Mouse (Mus musculus) MEL (cell line): Measurements from ENCODE around the gene Acaa1a. TPM values are rescaled to one million over a fixed set of nuclear protein-coding genes. Genes with fewer than 3 reads are reported as not detected.
"Not testable (repeated sequence)": the region's sequence is repeated elsewhere in the genome, so short reads cannot be mapped to it uniquely, and the experiment has no call there.

ENCODE experiments used
- DNase-seq: peaks from one replicate; pipeline ENCODE4 v3.0.0; 2011; ENCODE audit warnings: low read depth, low spot score
- H3K27ac ChIP-seq: 2 replicates; pipeline ENCODE4 v1.5.1; 2012; ENCODE audit warnings: low read depth, mild to moderate bottlenecking, control low read depth, low read length, moderate library complexity; ENCODE audit not compliant: control insufficient read depth
- H3K27me3 ChIP-seq, 2 experiments: fragments of 150-350 bp in 1 of 2; sonication (generic) in 1 of 2; 2 replicates each; pipeline ENCODE4 v1.6.1; 2012; ENCODE audit warnings: low read length in 2 of 2, mild to moderate bottlenecking in 2 of 2, improper control_type of control experiment in 1 of 2, moderate library complexity in 1 of 2; ENCODE audit not compliant: insufficient read depth in 2 of 2, control insufficient read depth in 1 of 2
- H3K36me3 ChIP-seq, 2 experiments: 2 replicates each; pipeline ENCODE4 v1.6.1; 2012 to 2014; ENCODE audit warnings: low read length in 2 of 2, improper control_type of control experiment in 1 of 2, inconsistent platforms in 1 of 2, mild to moderate bottlenecking in 1 of 2; ENCODE audit not compliant: insufficient read depth in 2 of 2, control insufficient read depth in 1 of 2
- H3K4me1 ChIP-seq, 2 experiments: fragments of 150-350 bp in 1 of 2; sonication (generic) in 1 of 2; 2 replicates each; pipeline ENCODE4 v1.6.1; 2012; ENCODE audit warnings: low read length in 2 of 2, improper control_type of control experiment in 1 of 2, mild to moderate bottlenecking in 1 of 2; ENCODE audit not compliant: insufficient read depth in 2 of 2, control insufficient read depth in 1 of 2
- H3K4me3 ChIP-seq, 2 experiments: fragments of 150-350 bp in 1 of 2; sonication (generic) in 1 of 2; 2 replicates each; pipeline ENCODE4 v1.5.1; 2012; ENCODE audit warnings: low read depth in 2 of 2, low read length in 2 of 2, mild to moderate bottlenecking in 2 of 2, moderate library complexity in 2 of 2, control low read depth in 1 of 2, improper control_type of control experiment in 1 of 2; ENCODE audit not compliant: control insufficient read depth in 1 of 2, insufficient read depth in 1 of 2
- H3K79me2 ChIP-seq: 2 replicates; pipeline ENCODE4 v1.6.1; 2012; ENCODE audit warnings: mild to moderate bottlenecking, low read length, moderate library complexity; ENCODE audit not compliant: control insufficient read depth, poor library complexity, insufficient read depth
- H3K9ac ChIP-seq: 2 replicates; pipeline ENCODE4 v1.6.1; 2012; ENCODE audit warnings: low read depth, mild to moderate bottlenecking, control low read depth, low read length, moderate library complexity; ENCODE audit not compliant: control insufficient read depth, poor library complexity, severe bottlenecking
- H3K9me3 ChIP-seq: fragments of 150-350 bp; sonication (generic); replicated peaks from 2 replicates; pipeline ENCODE4 v1.6.1; 2012; ENCODE audit warnings: mild to moderate bottlenecking, low read length, improper control_type of control experiment, moderate library complexity; ENCODE audit not compliant: insufficient read depth
- CHD1 ChIP-seq: IDR thresholded peaks from 2 replicates; pipeline ENCODE4 v1.6.1; 2012; ENCODE audit warnings: low read depth, mild to moderate bottlenecking, inconsistent platforms, low read length, improper control_type of control experiment
- CTCF ChIP-seq, 3 experiments: IDR thresholded peaks in 2 of 3; conservative IDR thresholded peaks in 1 of 3; 2 replicates each; pipeline ENCODE4 v1.5.1; 2011 to 2012; ENCODE audit warnings: low read length in 3 of 3, low read depth in 2 of 3, mild to moderate bottlenecking in 2 of 3, improper control_type of control experiment in 1 of 3, inconsistent platforms in 1 of 3, mixed read lengths in 1 of 3, moderate library complexity in 1 of 3; ENCODE audit not compliant: control insufficient read depth in 1 of 3, insufficient read depth in 1 of 3, poor library complexity in 1 of 3, severe bottlenecking in 1 of 3
- ELF1 ChIP-seq: IDR thresholded peaks from 2 replicates; pipeline ENCODE4 v1.6.1; 2014; ENCODE audit warnings: low read depth, mild to moderate bottlenecking, inconsistent platforms, low read length, improper control_type of control experiment, moderate library complexity
- ETS1 ChIP-seq: IDR thresholded peaks from 2 replicates; pipeline ENCODE4 v1.6.1; 2012; ENCODE audit warnings: low read depth, mild to moderate bottlenecking, inconsistent platforms, low read length, improper control_type of control experiment, moderate library complexity
- HCFC1 ChIP-seq: IDR thresholded peaks from 2 replicates; pipeline ENCODE4 v1.6.1; 2012; ENCODE audit warnings: low read depth, mild to moderate bottlenecking, inconsistent platforms, low read length, improper control_type of control experiment, moderate library complexity
- KAT2A ChIP-seq: conservative IDR thresholded peaks from 2 replicates; pipeline ENCODE4 v1.6.1; 2012; ENCODE audit warnings: low read depth, low read length, improper control_type of control experiment, inconsistent platforms
- MAFK ChIP-seq: IDR thresholded peaks from 2 replicates; pipeline ENCODE4 v1.6.1; 2011; ENCODE audit warnings: low read depth, mild to moderate bottlenecking, low read length, improper control_type of control experiment, borderline replicate concordance
- MAZ ChIP-seq: IDR thresholded peaks from 2 replicates; pipeline ENCODE4 v1.6.1; 2012; ENCODE audit warnings: low read depth, mild to moderate bottlenecking, inconsistent platforms, low read length, improper control_type of control experiment
- MEF2A ChIP-seq: IDR thresholded peaks from 2 replicates; pipeline ENCODE4 v1.6.1; 2014; ENCODE audit warnings: low read depth, mild to moderate bottlenecking, inconsistent platforms, low read length, improper control_type of control experiment; ENCODE audit not compliant: poor library complexity, insufficient replicate concordance, severe bottlenecking; ENCODE audit errors: extremely low read depth
- MXI1 ChIP-seq: IDR thresholded peaks from 2 replicates; pipeline ENCODE4 v1.6.1; 2011; ENCODE audit warnings: mild to moderate bottlenecking, low read depth, low read length, improper control_type of control experiment
- MYC ChIP-seq: IDR thresholded peaks from 2 replicates; pipeline ENCODE4 v1.6.1; 2011; ENCODE audit warnings: low read depth, mild to moderate bottlenecking, low read length, improper control_type of control experiment, moderate library complexity
- NRF1 ChIP-seq: IDR thresholded peaks from 2 replicates; pipeline ENCODE4 v1.6.1; 2014; ENCODE audit warnings: low read depth, mild to moderate bottlenecking, inconsistent platforms, low read length, improper control_type of control experiment, moderate library complexity; ENCODE audit not compliant: poor library complexity, insufficient read depth, severe bottlenecking
- POLR2A ChIP-seq, 2 experiments: IDR thresholded peaks; 2 replicates each; pipeline ENCODE4 v1.6.1; 2011 to 2012; ENCODE audit warnings: low read length in 2 of 2, mild to moderate bottlenecking in 2 of 2, control low read depth in 1 of 2, improper control_type of control experiment in 1 of 2, low read depth in 1 of 2, moderate library complexity in 1 of 2; ENCODE audit not compliant: control insufficient read depth in 1 of 2, insufficient read depth in 1 of 2, poor library complexity in 1 of 2
- POLR2AphosphoS2 ChIP-seq: IDR thresholded peaks from 2 replicates; pipeline ENCODE4 v1.6.1; 2011; ENCODE audit warnings: low read length, improper control_type of control experiment
- RAD21 ChIP-seq: IDR thresholded peaks from 2 replicates; pipeline ENCODE4 v1.6.1; 2011; ENCODE audit warnings: mild to moderate bottlenecking, low read depth, low read length, improper control_type of control experiment
- SMC3 ChIP-seq: IDR thresholded peaks from 2 replicates; pipeline ENCODE4 v1.6.1; 2011; ENCODE audit warnings: low read depth, low read length, improper control_type of control experiment
- TCF12 ChIP-seq: IDR thresholded peaks from 2 replicates; pipeline ENCODE4 v1.6.1; 2014; ENCODE audit warnings: low read depth, mild to moderate bottlenecking, inconsistent platforms, low read length, improper control_type of control experiment, moderate library complexity
- ZC3H11A ChIP-seq: IDR thresholded peaks from 2 replicates; pipeline ENCODE4 v1.6.1; 2012; ENCODE audit warnings: low read depth, mild to moderate bottlenecking, inconsistent platforms, low read length, improper control_type of control experiment
- ZKSCAN1 ChIP-seq: IDR thresholded peaks from 2 replicates; pipeline ENCODE4 v1.6.1; 2012; ENCODE audit warnings: low read depth, mild to moderate bottlenecking, inconsistent platforms, low read length, improper control_type of control experiment, moderate library complexity
- ZMIZ1 ChIP-seq: IDR thresholded peaks from 2 replicates; pipeline ENCODE4 v1.6.1; 2012; ENCODE audit warnings: low read depth, mild to moderate bottlenecking, inconsistent platforms, low read length, improper control_type of control experiment, moderate library complexity
- ZNF384 ChIP-seq: IDR thresholded peaks from 2 replicates; pipeline ENCODE4 v1.6.1; 2012; ENCODE audit warnings: low read depth, mild to moderate bottlenecking, inconsistent platforms, low read length, improper control_type of control experiment
- polyA plus RNA-seq, 2 experiments: library from polyadenylated mRNA; stranded (reverse) in 1 of 2; unstranded in 1 of 2; fragments of >175 nt in 1 of 2; fragments of >200 nt in 1 of 2; gene quantifications; 2 replicates each; pipeline versions ENCODE4 v1.2.1 to v1.2.4; 2012; ENCODE audit warnings: low replicate concordance in 2 of 2, low read depth in 1 of 2; ENCODE audit not compliant: insufficient read length in 2 of 2, insufficient read depth in 1 of 2, missing spikeins in 1 of 2
- total RNA-seq: library from RNA; depleted of rRNA; stranded (reverse); fragments of 300-350 nt; gene quantifications from 2 replicates; pipeline ENCODE4 v1.2.3, GENCODE M21; 2012

Acaa1a gene
- total and polyA plus RNA-seq, 3 experiments, result 19.5 to 22.1 TPM; not detected in 1

DNA sequence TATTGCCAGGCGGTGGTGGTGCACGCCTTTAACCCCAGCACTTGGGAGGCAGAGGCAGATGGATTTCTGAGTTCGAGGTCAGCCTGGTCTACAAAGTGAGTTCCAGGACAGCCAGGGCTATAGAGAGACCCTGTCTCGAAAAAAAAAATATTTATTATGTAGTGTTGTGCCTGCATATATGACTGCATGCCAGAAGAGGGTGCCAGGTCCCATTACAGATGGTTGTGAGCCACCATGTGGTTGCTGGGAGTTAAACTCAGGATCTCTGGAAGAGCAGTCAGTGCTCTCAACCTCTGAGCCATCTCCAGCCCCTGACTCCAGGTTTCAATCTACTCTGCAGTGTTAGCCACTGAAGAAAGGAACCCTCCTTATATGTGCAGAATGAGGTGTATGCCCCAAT lies 31.3 kb downstream of the Acaa1a start:
- not testable (repeated sequence) for H3K36me3 ChIP-seq, DNase-seq, H3K79me2 ChIP-seq, H3K4me1 ChIP-seq, H3K9ac ChIP-seq, H3K27me3 ChIP-seq, H3K9me3 ChIP-seq, H3K27ac ChIP-seq, H3K4me3 ChIP-seq
- TF ChIP-seq CTCF (IDR thresholded peaks at IDR 0.05 in 2 of 3, conservative IDR thresholded peaks at IDR 0.05 in 1 of 3; ENCODE audit: control insufficient read depth in 1 of 3, insufficient read depth in 1 of 3, low read depth in 2 of 3, low read length in 3 of 3, poor library complexity in 1 of 3, severe bottlenecking in 1 of 3), result peak in 1 of 3 experiments; percentile 19; a peak in 2 of 6 replicates

DNA sequence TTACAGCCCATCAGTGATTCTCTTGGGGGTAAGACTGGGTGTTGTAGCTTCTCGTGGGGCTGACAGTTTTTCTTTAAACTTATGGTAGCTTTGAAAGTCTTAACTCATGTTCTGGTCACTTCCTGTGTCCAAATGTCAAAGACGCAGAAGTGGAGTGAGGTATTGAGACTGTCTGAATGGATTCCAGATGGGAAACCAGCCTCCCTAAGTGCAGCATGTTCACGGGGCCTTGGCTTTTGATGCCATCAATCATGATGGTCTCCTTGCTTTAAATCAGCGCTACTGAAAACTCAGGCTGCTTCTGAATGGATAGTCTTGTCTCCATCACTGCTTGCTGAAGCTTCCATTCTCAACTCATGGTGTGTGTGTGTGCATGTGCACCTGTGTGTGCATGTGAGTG lies 31.8 kb downstream of the Acaa1a start:
- Histone ChIP-seq H3K9ac (no peak overlapping the region), H3K9me3 (no peaks in the 10 kb centered on the region), H3K4me3 (no peak overlapping the region), H3K4me1 (no peaks in the 10 kb centered on the region), H3K79me2 (no peaks in the 10 kb centered on the region), H3K27ac (no peak overlapping the region), H3K36me3 (no peaks in the 10 kb centered on the region; a peak in 1 of 4 replicates), H3K27me3 (no peaks in the 10 kb centered on the region)
- no peak for TF ChIP-seq MYC
- TF ChIP-seq TCF12, result no peak
- TF ChIP-seq ELF1, result no peak
- TF ChIP-seq ZKSCAN1, result no peak
- no peak for TF ChIP-seq KAT2A
- no peak for TF ChIP-seq MXI1
- no peak for TF ChIP-seq MAFK
- TF ChIP-seq MEF2A, result no peak
- TF ChIP-seq HCFC1, result no peak
- no peak for TF ChIP-seq ZC3H11A
- DNase-seq, result no peak

DNA sequence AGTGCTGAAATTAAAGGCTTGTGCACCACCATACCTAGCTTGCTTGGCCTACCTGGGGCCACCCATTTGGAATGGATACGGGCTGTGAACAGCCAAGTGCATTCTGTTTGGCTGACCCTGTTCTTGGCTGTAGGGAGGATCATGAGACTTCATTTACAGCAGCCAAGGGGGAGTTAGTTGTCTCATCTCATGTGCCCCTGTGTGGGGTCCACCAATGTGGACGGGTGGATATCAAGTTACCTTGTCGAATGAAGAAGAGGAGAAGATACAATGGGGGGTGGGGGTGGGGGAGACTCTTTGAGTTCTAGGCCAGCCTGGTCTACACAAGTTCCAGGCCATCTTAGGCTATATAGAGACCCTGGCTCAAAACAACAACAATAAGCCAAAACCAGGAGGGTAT lies 35.5 kb downstream of the Acaa1a start:
- Histone ChIP-seq H3K27me3 (no peaks in the 10 kb centered on the region), H3K4me3 (no peak overlapping the region), H3K9ac (no peak overlapping the region), H3K27ac (no peak overlapping the region), H3K36me3 (no peaks in the 10 kb centered on the region), H3K9me3 (no peaks in the 10 kb centered on the region), H3K79me2 (no peaks in the 10 kb centered on the region), H3K4me1 (no peaks in the 10 kb centered on the region)
- DNase-seq, result no peak
- no peak for TF ChIP-seq NRF1
- TF ChIP-seq ZNF384, result no peak
- no peak for TF ChIP-seq MAZ
- TF ChIP-seq SMC3, result no peak
- TF ChIP-seq POLR2A (IDR thresholded peaks at IDR 0.05; ENCODE audit: control insufficient read depth in 1 of 2, insufficient read depth in 1 of 2, low read depth in 1 of 2, low read length in 2 of 2, poor library complexity in 1 of 2), result no peak
- no peak for TF ChIP-seq ZMIZ1
- no peak for TF ChIP-seq CHD1
- no peak for TF ChIP-seq RAD21
- TF ChIP-seq KAT2A, result no peak
- no peak for TF ChIP-seq ETS1
- no peak for TF ChIP-seq ZC3H11A
- no peak for TF ChIP-seq POLR2AphosphoS2
